Mouse (Mus musculus): Measurements from ENCODE around the gene Grid1.

GRCm38 (mm10) chr14:34816301-34816700 lies 3.6 kb upstream of the Grid1 start:
- TF ChIP-seq CTCF (IDR thresholded peaks at IDR 0.05) (no peak), POLR2A (IDR thresholded peaks at IDR 0.05; ENCODE audit: insufficient read depth, low read depth, low read length) (no peak)
